Mouse (Mus musculus): ENCODE data around the gene Hps4. TPM values are rescaled to one million over a fixed set of nuclear protein-coding genes. Genes with fewer than 3 reads are reported as not detected.
A peak's percentile ranks its signal among the peaks of the same experiment; 100 is the strongest.
"Not testable (repeated sequence)": the region's sequence is repeated elsewhere in the genome, so short reads cannot be mapped to it uniquely, and the experiment has no call there.

The Hps4 gene
- polyA plus RNA-seq, 1 experiment from 2014 or later = 43.5 TPM

- WGBS = 86% methylated on average over 4 of the region's 4 CpGs
- Histone ChIP-seq H3K4me1 (replicated peaks) (peaks cover 64% of the 10 kb centered on the region), H3K27ac (peak overlapping the region; percentile 93)
- not testable (repeated sequence) for H3K4me3 ChIP-seq (replicated peaks); H3K36me3 ChIP-seq; H3K9me3 ChIP-seq; H3K4me2 ChIP-seq (replicated peaks); ATAC-seq; H3K27me3 ChIP-seq; H3K9ac ChIP-seq (replicated peaks)
Measured at GRCm38 (mm10) chr5:112412781-112413180, 69.9 kb downstream of the Hps4 start.

GRCm38 (mm10) chr5:112416673-112417072 lies 73.8 kb downstream of the Hps4 start:
- Histone ChIP-seq H3K4me2 (replicated peaks) (no peak overlapping the region), H3K9me3 (no peaks in the 10 kb centered on the region; the same call in 1 of the 2 replicates), H3K4me1 (replicated peaks) (peaks cover 40% of the 10 kb centered on the region), H3K36me3 (peaks cover 15% of the 10 kb centered on the region), H3K4me3 (replicated peaks) (no peak overlapping the region), H3K27ac (peak overlapping the region; percentile 67), H3K9ac (replicated peaks) (0 out of 2 replicates have a peak overlapping the region, but pooled peaks have one; percentile 11), H3K27me3 (peaks cover 21% of the 10 kb centered on the region)
- WGBS = 11% methylated on average over 5 of the region's 5 CpGs
- ATAC-seq = peak; percentile 89

GRCm38 (mm10) chr5:112418023-112418422 lies 75.1 kb downstream of the Hps4 start:
- ATAC-seq = no peak
- no peak overlapping the region for H3K4me3 ChIP-seq (replicated peaks)

GRCm38 (mm10) chr5:112419535-112419934 lies 76.7 kb downstream of the Hps4 start:
- H3K4me2 ChIP-seq (replicated peaks) = no peak overlapping the region

More at GRCm38 (mm10) chr5:112418023-112418422, 75.1 kb downstream of the Hps4 start:
- Histone ChIP-seq H3K4me1 (replicated peaks) (peaks cover 29% of the 10 kb centered on the region), H3K27ac (peak overlapping the region; percentile 67), H3K36me3 (peaks cover 25% of the 10 kb centered on the region), H3K4me2 (replicated peaks) (no peak overlapping the region), H3K9me3 (no peaks in the 10 kb centered on the region; the same call in 1 of the 2 replicates), H3K9ac (replicated peaks) (no peak overlapping the region), H3K27me3 (peaks cover 33% of the 10 kb centered on the region)
- 49% methylated on average over 4 of the region's 4 CpGs for WGBS

GRCm38 (mm10) chr5:112426635-112427034 lies 83.8 kb downstream of the Hps4 start:
- H3K4me3 ChIP-seq (replicated peaks) = no peak overlapping the region
- no peak overlapping the region for H3K4me2 ChIP-seq (replicated peaks)
- no peak overlapping the region for H3K27ac ChIP-seq
- no peaks in the 10 kb centered on the region for H3K9me3 ChIP-seq
- ATAC-seq = no peak
- H3K36me3 ChIP-seq = peaks cover 24% of the 10 kb centered on the region
- peaks cover 68% of the 10 kb centered on the region for H3K27me3 ChIP-seq
- H3K4me1 ChIP-seq (replicated peaks) = peaks cover 14% of the 10 kb centered on the region
- no peak overlapping the region for H3K9ac ChIP-seq (replicated peaks)
- WGBS = 91% methylated on average over 7 of the region's 7 CpGs

More at GRCm38 (mm10) chr5:112419535-112419934, 76.7 kb downstream of the Hps4 start:
- Histone ChIP-seq H3K27me3 (peaks cover 43% of the 10 kb centered on the region), H3K27ac (no peak overlapping the region), H3K4me1 (replicated peaks) (peaks cover 31% of the 10 kb centered on the region), H3K4me3 (replicated peaks) (no peak overlapping the region), H3K9ac (replicated peaks) (no peak overlapping the region), H3K9me3 (no peaks in the 10 kb centered on the region), H3K36me3 (peaks cover 38% of the 10 kb centered on the region)
- ATAC-seq = no peak
- 30% methylated on average over 12 of the region's 12 CpGs for WGBS

- WGBS = 36% methylated on average over 2 of the region's 2 CpGs
- no peak overlapping the region for H3K27ac ChIP-seq
- H3K9ac ChIP-seq (replicated peaks) = no peak overlapping the region
- peaks cover 20% of the 10 kb centered on the region for H3K4me1 ChIP-seq (replicated peaks)
- no peaks in the 10 kb centered on the region for H3K9me3 ChIP-seq
- ATAC-seq = peak; percentile 46; the same call in 1 of the 2 replicates
- H3K4me2 ChIP-seq (replicated peaks) = no peak overlapping the region
- peaks cover 68% of the 10 kb centered on the region for H3K27me3 ChIP-seq
- no peak overlapping the region for H3K4me3 ChIP-seq (replicated peaks)
- H3K36me3 ChIP-seq = peaks cover 19% of the 10 kb centered on the region
Measured at GRCm38 (mm10) chr5:112427283-112427682, 84.4 kb downstream of the Hps4 start.

Other genes starting within 250 kb of the Hps4 start
- 1.6 and 1.7 TPM in 2 replicates for gene Cryba4, start 90.6 kb upstream of the Hps4 start, polyA plus RNA-seq (2015; fragmentation: Nextera tagmentation; extraction: Ambion mirVana)
- 2.7 and 3.3 TPM in 2 replicates for gene Crybb1, start 87.3 kb upstream of the Hps4 start, polyA plus RNA-seq (2015; fragmentation: Nextera tagmentation; extraction: Ambion mirVana)
- 24.4 and 25.4 TPM in 2 replicates for gene Tpst2, start 66.4 kb upstream of the Hps4 start, polyA plus RNA-seq (2015; fragmentation: Nextera tagmentation; extraction: Ambion mirVana)
- gene Tfip11, start 16.7 kb upstream of the Hps4 start, polyA plus RNA-seq (2015; fragmentation: Nextera tagmentation; extraction: Ambion mirVana) = 35.9 and 36.3 TPM in 2 replicates
- 50.6 and 53.8 TPM in 2 replicates for gene Srrd, start within 50 bp of the Hps4 start, polyA plus RNA-seq (2015; fragmentation: Nextera tagmentation; extraction: Ambion mirVana)
- 0.14 and 0.17 TPM in 2 replicates for gene Gm6583, start 12.9 kb downstream of the Hps4 start, polyA plus RNA-seq (2015; fragmentation: Nextera tagmentation; extraction: Ambion mirVana)
- gene Asphd2, start 51.8 kb downstream of the Hps4 start, polyA plus RNA-seq (2015; fragmentation: Nextera tagmentation; extraction: Ambion mirVana) = 37.8 and 47.6 TPM in 2 replicates
- gene Gm6588, start 106.3 kb downstream of the Hps4 start, polyA plus RNA-seq (2015; fragmentation: Nextera tagmentation; extraction: Ambion mirVana) = 1.5 and 1.7 TPM in 2 replicates
- gene Sez6l, start 234.1 kb downstream of the Hps4 start, polyA plus RNA-seq (2015; fragmentation: Nextera tagmentation; extraction: Ambion mirVana) = 41.6 and 42.0 TPM in 2 replicates

Data from midbrain, embryonic 13.5 days (tissue).